Mouse (Mus musculus) spleen, adult 12 weeks (tissue): ENCODE results near the gene Nr2e3.
"Not testable (repeated sequence)": the region's sequence is repeated elsewhere in the genome, so short reads cannot be mapped to it uniquely, and the experiment has no call there.

Source experiments
- DNase-seq: peaks from one replicate; pipeline ENCODE4 v3.0.0; 2022; ENCODE audit warnings: low spot score

Gene Nr2e3

DNA sequence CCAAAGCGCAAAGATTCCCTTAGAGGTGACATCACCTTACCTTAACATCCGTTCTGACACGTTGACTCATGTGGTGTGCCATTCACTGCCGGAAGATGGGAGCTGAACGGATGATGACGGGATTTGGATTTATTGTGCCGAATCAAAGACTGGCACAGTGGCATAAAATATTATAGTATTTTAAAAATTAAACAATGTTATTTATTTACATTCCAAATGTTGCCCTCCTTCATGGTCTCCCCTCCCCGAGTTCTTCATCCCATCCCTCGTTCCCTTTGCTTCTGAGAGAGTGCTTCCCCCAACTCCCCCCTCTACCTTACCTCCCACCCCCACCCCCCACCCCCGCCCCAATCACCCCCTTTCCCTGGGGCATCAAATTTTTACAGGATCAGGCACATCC lies at the start of gene Nr2e3:
Nr2e3 (minus strand) TSS at position 101 of the 400 bp plus-strand sequence.
- no peak for DNase-seq

DNA sequence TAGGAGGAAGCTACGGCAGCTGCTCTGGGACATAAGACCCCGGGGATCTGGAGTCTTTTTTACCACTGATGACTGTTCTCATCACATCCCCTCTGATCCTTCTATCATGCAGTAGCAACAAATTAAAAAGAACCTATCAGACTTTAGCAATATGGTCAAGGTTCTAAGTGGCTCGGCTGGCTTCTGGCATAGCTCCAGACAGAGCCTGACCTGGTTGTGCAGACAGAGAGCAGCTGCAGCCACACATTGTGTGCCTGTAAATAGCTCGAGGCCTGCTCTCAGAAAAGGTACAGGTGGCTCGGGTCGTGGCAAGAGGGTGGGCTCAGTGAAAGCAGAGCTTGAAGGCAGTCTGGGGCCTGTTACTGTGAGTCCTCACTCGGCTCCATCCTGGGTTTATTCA lies 48.5 kb upstream of the Nr2e3 start:
- no peak for DNase-seq

DNA sequence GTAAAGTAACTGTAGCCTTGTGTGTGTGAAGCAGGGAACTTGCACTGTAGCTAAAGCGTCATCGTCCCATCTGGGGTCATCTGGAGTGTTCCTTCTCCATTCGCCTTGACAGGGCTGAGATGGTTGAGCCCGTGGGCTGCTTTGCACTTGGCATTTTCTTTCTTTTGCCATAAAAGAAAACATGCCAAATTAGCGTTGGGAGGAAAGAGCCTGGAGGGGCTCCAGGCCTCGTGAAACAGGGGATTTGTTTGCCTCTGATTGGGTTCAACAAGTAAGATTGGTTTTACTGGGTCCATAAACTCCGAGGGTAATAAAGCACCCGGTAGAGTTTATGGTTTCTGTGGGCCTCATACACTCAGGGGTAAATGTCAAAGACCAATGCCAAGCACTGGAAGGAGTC lies 41.9 kb upstream of the Nr2e3 start:
- DNase-seq: no peak

DNA sequence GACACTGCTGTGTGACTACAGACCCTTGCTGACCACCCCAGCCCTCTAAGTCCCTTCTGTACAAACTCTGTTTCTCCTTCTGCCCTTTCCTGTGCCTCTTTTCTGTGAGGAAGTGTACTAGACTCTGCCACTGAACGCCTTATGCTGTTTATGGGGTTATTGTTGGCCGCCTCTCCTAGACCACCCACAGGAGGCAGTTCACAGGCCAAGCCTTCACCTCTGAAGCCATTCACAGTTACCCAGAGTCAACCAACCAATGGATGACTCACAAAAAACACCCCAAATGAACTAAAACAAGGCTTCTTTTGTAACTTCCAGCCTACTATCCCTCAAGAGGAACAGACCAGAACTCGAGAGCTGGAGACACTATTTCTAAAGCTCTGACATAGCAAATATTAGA lies 41.0 kb upstream of the Nr2e3 start:
- DNase-seq: no peak

DNA sequence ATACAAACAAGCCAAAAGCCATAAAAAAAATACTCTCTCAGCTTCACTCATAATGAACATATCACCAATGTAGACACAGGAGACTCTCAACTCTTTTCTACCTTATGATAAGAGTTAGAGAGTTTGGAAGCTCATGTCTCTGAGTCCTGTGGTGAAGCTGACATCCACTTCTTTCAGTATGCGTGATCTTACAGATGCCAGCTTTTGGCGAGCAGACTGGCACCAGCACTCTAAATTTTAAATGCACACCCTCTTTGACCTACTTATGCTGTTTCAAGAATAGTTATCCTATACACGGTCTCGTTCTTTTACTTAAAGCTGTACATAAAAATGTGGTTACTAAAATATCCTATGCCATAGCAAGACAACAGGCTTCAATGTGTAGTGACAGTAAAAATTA lies 37.3 kb upstream of the Nr2e3 start:
- DNase-seq: no peak

DNA sequence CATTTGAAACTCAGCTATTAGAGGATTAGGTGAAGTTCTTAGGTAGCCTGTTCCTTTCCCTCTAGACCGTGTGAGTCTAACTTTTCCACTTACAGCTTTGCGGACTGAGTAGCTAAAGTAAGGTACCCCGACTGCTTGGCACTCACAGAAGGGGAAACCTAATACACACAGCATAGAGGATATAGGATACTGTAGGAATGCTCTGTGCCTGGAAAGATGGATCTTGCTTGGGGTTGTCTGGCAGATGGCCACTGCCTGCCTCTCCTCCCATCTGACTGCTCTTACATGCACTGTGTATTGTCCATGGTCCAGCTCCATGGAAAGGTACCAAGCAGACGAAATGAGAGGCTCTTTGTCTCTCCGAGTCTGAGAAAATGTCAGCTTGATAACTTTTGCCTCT lies 30.9 kb upstream of the Nr2e3 start:
- DNase-seq: no peak

DNA sequence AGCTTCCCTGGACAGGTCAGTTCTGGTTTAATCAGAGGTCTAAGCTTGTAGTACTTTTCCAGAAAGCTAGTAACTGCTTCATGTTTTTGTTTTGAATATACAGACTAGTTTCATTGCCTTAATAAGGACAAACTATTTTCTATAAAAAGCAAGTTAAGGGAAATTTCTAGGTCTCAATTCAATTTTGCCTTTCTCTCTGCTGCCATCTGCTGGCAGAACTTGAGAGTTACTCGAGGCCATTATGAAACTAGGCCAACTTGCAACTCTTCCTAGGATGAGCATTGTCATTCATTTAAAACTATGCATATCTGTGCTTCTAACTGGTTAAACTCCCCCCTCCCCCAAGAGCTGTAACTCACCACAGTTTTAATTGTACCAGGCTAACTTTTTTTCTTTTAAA lies 29.4 kb upstream of the Nr2e3 start:
- no peak for DNase-seq

DNA sequence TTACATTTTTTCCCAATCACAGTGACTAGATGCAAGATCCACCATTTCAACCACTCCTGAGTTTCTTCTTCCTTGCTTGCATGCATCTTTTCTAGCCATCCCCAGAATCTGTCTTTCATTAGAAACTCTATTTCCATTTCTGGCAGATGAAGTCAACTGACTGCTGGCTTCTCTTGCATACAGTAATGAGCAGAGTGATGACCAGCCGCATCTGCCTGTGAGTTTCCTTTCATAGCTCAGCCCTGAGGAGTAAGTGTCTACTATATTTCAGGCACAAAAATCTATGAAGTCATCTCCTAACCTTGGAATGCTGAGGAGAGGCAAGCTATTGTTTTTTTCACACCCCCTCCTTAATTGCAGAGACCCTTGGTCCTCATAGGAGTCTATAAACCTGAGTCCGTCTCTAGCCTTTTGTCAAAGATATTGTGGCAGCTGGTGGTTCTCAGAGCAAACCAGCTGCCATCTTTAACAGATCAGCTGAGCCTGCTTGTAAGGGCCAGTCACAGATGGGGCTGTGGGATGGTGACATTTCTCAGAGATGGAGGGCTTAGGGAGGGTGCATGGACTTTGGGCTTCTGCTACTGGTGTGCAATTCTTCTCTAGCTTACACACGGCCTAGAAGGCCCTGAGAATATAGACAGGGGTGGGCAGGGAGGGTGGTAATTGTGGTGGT lies 25.6 kb upstream of the Nr2e3 start:
- DNase-seq: no peak

DNA sequence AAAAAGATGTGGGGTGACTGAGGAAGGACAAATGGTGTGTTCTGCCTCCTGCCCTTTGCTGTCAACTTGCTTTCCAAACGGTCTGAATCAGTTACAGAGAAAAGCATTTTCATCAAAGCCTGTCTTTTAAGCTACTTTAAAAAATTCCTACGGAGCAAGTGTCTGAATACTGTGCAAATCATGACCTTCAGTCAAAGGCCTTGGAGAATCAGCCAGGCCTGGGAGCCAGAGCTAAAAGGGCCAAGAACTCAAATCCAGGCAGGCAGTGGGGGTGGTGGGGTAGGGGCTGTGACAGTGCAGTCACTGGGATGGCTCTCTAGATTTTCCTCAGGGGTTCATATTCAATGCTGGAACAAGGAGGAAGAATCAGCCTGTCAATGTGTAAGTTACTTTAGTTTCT lies 20.7 kb upstream of the Nr2e3 start:
- no peak for DNase-seq

DNA sequence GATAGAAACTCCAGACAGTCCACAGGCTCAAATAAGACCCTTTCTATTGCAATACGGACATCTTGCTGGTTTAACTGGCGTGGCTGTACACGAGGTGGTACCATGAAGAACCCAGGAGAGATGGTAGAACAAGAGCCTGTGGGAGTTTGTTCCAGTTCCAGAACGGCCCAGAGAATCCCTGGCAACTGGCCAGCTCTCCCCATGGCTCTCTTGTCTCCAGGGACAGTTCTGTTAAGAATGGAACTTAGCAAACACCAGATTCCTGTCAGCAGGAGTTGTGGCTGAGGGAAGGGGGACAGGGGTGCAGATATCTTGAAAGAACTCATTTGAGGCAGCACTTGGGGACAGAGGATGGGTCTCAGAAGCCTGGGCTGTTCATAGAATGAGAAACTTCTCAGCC lies 10.8 kb upstream of the Nr2e3 start:
- no peak for DNase-seq

DNA sequence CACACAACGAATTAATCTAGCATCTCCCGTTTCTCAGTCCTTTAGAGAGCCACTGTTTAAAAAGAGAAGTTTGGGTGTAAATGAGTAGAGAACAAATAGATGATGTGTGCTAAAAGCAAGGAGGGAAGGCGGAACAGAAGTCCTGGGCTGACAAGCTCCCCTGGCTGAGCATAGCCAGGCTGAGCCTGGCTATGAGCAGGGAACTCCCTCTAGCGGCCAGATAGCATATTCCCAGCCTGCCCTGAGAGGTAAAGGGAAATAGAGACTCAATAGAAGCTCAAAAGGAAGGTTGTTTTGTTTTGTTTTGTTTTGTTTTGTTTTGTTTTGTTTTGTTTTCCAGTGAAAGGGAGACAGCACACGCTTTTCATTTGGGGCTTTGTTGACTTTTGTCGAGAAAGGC lies 8.9 kb upstream of the Nr2e3 start:
- DNase-seq: no peak

DNA sequence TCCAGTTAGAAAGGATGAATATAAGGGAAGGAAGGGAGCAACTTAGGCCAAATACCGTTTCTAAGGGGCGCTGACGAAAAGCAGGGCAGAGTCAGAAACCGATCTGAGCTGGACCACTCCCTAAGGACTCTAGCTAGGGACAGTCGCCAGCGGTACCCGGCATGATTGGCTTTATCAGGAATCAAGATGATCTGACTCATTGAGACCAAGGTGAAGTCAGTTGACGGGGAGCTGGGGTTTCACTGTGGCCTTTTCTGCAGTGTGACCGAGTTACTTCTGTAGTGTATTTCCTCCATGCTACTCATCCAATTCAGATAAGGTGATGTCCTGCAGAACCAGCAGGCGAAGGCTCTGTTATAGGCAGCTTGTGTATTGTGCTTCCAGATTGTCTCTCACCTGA lies 4.6 kb upstream of the Nr2e3 start:
- no peak for DNase-seq

DNA sequence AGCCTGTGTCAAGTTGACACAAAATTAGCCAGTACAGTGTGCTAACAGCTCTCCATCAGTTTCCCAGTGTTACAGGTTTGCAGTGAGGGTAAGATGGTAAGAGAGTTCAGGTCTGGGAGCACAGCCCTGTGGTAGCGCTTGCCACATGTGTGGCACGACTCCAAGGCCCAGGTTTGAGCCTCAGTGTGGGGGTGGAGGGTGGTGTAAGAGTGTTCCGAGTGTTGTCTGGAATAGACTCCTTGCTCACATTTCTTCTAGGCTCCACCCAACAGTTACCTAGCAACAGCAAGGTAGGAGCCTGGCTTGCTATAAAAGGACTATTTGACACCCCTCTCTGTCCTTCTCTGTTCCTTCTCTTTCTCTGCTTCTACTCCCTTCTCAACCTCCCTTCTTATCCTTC lies 3.9 kb upstream of the Nr2e3 start:
- DNase-seq: no peak

DNA sequence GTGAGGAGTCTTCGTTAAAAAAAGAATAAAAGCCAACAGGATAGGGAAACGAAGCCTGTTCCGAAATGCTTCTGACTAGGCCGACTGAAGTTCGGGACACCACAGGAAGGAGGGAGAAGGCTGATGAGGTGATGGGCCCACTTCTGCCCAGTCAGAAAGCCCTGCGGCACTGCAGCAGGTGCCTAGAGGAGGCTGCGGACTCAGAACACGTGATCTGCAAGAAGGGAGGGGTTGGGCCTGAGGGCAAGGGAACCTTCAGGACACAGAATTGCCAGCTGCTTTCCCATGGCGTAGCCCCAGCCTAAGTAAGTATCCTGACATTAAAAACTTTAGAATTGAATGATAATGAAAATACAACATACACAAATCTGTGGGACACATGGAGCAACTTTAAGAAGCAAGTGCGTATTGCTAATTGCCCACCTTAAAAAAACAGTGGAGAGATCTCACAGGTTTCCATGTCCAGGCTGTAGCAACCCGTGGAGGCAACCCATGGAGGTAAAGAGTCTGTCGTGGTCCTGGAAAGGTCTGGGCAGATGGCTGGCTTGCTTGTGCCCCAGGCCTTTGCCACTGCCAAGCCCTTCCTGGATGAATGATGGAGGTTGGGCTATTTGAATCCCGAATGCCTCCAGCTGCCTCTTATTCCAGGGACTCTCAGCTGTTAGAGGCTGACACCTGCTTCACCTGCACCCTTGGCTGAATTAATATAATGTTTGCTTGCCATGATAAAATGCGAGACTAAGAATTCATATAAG lies 919 bp upstream of the Nr2e3 start:
- DNase-seq: no peak

DNA sequence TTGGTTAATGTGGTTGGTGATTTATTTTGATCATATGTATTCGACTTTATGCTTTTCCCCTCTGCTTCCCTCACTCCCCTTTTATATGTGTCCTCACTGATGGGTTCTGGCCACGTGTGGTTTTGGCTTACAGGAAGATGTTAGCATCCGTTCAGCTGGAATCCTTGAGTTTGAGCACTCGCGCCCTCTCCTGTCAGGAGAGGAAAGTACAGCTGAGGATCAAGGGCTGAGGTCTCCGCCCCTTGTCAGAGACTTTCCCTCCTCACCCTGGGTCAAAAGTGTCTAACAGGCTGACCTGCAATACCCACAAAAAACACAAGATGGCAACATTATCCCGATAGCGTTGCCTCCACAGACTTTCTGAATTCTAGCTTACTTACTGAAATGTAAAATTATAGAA lies 1.2 kb downstream of the Nr2e3 start:
- peak; percentile 28 for DNase-seq

DNA sequence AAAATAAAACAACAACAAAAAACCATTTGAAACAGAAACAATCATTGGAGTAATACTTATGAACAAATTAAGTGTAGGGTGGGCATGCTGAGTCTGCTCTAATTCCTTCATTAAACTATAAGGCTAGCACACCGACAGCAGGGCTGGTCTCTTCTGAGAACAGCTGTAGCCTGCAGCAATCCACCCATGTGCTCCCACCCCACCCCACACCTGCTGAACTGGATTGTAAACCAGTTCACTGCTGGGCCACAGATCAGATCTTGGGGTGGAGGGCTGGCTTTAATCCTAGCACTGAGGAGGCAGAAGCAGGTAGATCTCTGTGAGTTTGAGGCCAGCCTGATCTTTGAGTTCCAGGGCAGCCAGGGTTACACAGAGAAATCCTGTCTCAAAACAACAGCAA lies 2.3 kb downstream of the Nr2e3 start:
- not testable (repeated sequence) for DNase-seq

DNA sequence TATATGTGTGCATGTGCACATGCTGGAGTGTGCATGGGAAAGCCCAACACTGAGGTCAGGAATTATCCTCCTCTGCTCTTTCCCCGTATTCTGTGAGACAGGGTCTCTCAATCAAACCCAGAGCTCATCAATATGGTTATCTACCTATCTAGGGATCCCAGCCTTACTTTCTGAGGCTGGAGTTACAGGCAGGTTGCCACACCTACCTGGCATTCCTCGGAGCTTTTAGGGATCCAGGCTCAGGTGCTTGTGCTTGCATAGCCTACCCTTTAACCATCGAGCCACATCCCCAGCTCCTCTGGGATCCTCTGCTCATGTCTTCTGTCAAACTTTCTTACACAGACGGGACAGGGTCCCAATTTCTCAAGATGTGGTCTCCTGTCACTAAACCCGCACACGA lies 4.0 kb downstream of the Nr2e3 start:
- DNase-seq: no peak

DNA sequence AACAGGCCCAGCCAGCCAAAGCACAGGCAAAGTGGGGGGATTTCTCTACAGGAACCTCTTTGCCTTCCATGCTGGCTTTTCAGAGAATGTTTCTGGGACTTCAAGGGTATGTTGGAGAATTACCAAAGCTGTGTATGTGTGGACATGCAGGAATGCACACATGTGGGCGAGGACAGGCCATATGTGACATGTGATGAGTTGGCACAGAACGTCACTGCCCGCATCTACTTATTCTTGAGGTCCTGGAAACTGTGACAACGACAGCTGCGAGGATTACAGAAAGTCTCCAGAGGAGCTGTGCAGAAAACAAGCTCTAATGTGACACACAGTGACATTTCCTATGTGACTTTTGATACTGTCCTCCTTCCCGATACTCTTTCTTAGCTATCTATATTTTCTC lies 4.8 kb downstream of the Nr2e3 start:
- DNase-seq: no peak

DNA sequence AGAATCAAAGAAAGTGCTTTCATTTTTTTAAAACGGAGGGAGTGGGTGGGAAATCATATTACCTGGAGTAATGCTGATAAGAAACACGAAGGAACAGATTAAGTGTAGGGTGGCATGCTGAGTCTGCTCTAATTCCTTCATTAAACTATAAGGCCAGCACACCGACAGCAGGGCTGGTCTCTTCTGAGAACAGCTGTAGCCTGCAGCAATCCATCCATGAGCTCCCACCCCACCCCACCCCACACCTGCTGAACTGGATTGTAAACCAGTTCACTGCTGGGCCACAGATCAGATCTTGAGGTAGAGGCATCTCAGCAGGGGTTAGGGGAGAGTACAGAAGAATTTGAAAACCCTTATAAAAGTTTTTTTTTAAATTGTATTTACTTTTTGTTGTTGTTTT lies 5.3 kb downstream of the Nr2e3 start:
- no peak for DNase-seq

DNA sequence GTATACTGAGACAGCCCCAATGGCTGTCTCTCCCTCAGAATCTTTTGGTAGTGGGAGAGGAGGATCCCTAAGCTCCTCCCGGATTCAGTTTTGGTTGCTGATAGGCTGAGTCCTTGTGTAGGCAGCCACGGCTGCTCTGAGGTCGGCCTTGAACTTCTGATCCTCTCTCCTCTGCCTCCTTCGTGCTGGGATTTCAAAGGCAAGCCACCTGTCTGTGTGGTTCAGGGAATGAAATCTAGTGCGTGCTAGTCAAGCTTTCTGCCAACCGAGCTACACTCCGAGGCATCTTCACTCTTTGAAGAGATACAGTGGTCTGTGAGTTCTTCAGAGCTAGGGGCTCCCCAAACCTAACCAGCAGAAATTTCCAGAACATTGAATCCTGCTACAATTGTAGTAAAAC lies 6.9 kb downstream of the Nr2e3 start:
- DNase-seq: no peak

DNA sequence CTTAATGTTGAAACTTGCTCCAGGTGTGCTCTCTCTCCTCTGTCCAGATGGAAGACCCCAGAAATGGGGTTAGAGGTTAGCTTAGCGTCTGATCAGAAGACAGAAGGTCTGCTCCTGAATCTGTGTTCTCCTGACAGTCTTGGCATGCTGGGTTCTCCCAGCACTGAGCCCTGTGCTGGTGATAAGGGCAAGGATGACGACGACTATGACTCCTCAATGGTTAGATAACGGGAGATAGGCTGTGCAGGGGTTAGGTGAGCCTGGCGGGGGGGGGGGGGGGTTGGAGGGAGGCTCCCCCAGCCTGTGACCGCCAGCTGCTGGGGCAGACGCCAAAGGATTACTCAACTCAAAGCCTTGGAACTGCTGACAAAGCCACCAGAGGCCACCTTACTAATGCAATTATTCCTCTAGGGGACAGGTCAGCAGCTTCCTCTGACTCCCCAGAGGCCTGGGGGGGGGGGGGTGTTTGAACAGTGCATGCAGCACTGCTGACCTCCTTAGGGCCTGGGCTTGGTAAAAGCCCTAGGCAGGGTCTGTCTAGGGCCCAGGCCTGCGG lies 7.9 kb downstream of the Nr2e3 start:
- DNase-seq: no peak

DNA sequence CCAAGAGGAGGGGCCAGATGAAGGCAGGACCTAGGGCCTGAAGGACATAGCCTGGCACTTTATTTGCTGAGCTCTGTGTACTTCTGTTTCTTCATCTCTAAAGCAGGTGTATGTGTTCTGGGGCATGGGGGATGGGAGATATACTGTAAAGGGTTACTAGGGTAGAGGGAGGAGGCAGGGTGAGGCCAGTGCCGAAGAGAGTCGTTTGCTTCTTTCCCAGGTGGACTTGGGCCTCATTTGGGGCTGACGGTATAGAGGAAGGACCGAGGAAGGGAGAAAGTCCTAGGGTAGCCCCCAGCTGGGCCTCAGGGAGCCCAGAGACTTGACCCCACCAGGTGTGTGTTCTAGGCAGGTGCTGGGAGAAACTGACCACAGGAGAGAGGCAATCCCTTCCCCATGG lies 8.5 kb downstream of the Nr2e3 start:
- DNase-seq: no peak

DNA sequence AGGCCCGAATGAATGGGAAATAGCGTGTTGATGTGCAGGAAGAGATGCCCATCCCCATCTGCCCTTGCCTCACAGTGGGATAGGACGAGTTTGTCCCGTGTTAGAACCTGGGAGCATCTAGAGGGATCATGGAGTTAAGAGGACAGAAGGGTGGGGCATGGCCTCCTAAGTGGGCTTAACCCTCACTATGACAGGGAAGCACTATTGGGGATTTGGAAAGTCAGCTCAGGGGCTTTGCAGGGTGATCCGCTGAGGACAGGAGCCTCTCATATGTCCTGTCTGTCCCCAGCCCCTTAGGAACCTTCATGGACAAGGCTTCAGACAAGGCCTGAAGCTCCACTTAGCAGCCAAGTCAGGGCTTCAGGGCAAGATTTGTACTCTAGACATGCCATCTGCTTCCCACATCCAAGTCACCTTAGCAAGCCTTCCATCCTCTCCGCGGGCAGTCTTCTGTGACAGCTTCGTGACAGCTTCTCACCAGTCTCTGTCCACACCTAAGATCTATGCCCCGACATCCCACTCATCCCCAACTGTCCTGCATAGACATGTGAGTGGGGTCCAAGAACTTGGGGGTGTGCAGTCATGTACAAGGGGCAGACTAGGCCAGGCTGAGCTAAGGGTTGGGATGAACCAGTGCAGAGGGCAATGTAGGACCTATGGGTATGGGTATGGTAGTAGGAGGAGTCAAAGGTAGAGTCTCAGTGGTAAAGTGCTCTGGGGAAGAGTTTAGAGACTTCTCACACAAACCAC lies 9.3 kb downstream of the Nr2e3 start:
- DNase-seq: no peak
